Mouse (Mus musculus) embryonic facial prominence, embryonic 13.5 days (tissue): Measurements from ENCODE around the gene Qars. TPM values are rescaled to one million over a fixed set of nuclear protein-coding genes. Genes with fewer than 3 reads are reported as not detected.

Source experiments
- ATAC-seq: fragments of 200-750 bp; cut with Nextera tagmentation; 2 replicates; pipeline ENCODE4 v1.8.0; 2017; ENCODE audit warnings: low read depth; ENCODE audit not compliant: insufficient number of reproducible peaks, insufficient read depth, low FRiP score, low TSS enrichment
- H3K27ac ChIP-seq: fragments of 300-500 bp; sonication (generic); 2 replicates; pipeline ENCODE4 v1.5.1; 2015; ENCODE audit warnings: moderate library complexity, mild to moderate bottlenecking, inconsistent platforms
- H3K27me3 ChIP-seq: fragments of 300-500 bp; sonication (generic); 2 replicates; pipeline ENCODE4 v1.6.1; 2015; ENCODE audit warnings: mild to moderate bottlenecking, inconsistent platforms
- H3K36me3 ChIP-seq: fragments of 300-500 bp; sonication (generic); 2 replicates; pipeline ENCODE4 v1.6.1; 2015; ENCODE audit warnings: mild to moderate bottlenecking, inconsistent platforms
- H3K4me1 ChIP-seq: fragments of 300-500 bp; sonication (generic); 2 replicates; pipeline ENCODE4 v1.6.1; 2015; ENCODE audit warnings: inconsistent platforms
- H3K4me2 ChIP-seq: fragments of 300-500 bp; sonication (generic); 2 replicates; pipeline ENCODE4 v1.6.1; 2015; ENCODE audit warnings: moderate library complexity, mild to moderate bottlenecking, inconsistent platforms
- H3K4me3 ChIP-seq: fragments of 300-500 bp; sonication (generic); 2 replicates; pipeline ENCODE4 v1.5.1; 2015; ENCODE audit warnings: mild to moderate bottlenecking, inconsistent platforms
- H3K9ac ChIP-seq: fragments of 300-500 bp; sonication (generic); 2 replicates; pipeline ENCODE4 v1.6.1; 2015; ENCODE audit warnings: mild to moderate bottlenecking, inconsistent platforms
- H3K9me3 ChIP-seq: fragments of 300-500 bp; sonication (generic); 2 replicates; pipeline ENCODE4 v1.6.1; 2016; ENCODE audit warnings: inconsistent platforms
- WGBS: fragments of 180-500 bp; shearing (Covaris S2); methylation state at CpG from one replicate; pipeline ENCODE4 v1.1.7; 2015; ENCODE audit warnings: mixed read lengths; 5-methylcytosine and 5-hydroxymethylcytosine counted together
- polyA plus RNA-seq: library from polyadenylated mRNA; unstranded; fragments of >200 nt; fragmentation: Nextera tagmentation; extraction: Ambion mirVana; gene quantifications from 2 replicates; pipeline ENCODE4 v1.2.1, GENCODE M21; 2015

Qars gene
- polyA plus RNA-seq, 1 experiment from 2014 or later: 124 TPM

DNA sequence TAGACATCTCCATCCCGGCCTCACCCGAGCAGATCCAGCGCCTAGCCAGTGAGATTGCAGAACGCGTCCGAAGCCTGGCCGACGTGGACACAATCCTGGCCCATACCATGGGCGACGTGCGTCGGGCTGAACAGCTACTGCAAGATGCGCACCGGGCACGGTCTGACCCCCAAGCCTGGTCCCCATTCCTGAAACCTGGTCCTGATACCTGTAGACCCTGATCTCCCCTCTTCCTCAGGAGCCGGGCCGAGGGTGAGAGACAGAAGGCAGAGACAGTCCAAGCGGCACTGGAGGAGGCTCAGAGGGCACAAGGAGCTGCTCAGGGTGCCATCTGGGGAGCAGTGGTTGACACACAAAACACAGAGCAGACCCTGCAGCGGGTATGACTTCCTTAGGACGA is 18.3 kb upstream of the Qars start:
- 95% methylated on average over 20 of the region's 20 CpGs for WGBS
- Histone ChIP-seq H3K36me3 (peaks cover 83% of the 10 kb centered on the region), H3K4me1 (peaks cover 23% of the 10 kb centered on the region), H3K4me2 (no peak overlapping the region), H3K9ac (0 out of 2 replicates have a peak overlapping the region, but pooled peaks have one; percentile 99), H3K27me3 (no peaks in the 10 kb centered on the region), H3K9me3 (no peaks in the 10 kb centered on the region), H3K4me3 (no peak overlapping the region), H3K27ac (peak overlapping the region; percentile 11; the same call in 1 of the 2 replicates)
- ATAC-seq: no peak

DNA sequence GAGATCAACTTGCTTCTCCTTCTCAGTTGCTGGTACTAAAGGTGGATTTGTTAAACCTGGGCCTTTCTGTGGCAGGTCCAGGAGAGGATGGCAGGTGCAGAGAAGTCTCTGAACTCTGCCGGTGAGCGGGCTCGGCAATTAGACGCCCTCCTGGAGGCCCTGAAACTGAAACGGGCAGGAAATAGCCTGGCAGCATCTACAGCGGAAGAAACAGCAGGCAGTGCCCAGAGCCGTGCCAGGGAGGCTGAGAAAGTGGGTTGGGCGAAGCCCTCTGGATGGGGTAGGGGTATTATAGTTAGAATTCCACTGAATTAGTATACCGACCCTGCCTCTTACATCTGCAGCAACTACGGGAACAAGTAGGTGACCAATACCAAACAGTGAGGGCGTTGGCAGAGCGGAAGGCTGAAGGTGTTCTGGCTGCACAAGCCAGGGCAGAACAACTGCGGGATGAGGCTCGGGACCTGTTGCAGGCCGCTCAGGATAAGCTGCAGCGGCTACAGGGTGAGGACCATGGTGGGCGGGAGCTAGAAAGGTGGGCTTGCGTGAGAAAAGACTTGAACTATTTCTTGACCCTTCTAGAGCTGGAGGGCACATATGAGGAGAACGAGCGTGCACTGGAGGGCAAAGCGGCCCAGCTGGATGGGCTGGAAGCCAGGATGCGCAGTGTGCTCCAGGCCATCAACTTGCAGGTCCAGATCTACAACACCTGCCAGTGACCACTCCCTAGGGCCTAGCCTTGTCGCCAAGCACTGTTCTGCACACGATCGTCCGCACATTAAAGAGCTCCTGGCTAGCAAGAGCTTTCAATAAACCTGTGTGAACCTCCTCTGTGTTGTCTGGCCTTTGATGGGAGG is 17.6 kb upstream of the Qars start:
- H3K4me1 ChIP-seq: peaks cover 23% of the 10 kb centered on the region
- H3K9ac ChIP-seq: peak overlapping the region; percentile 99
- no peaks in the 10 kb centered on the region for H3K27me3 ChIP-seq
- peaks cover 85% of the 10 kb centered on the region for H3K36me3 ChIP-seq
- WGBS: 65% methylated on average over 26 of the region's 26 CpGs
- H3K4me3 ChIP-seq: peak overlapping the region; percentile 97
- H3K9me3 ChIP-seq: no peaks in the 10 kb centered on the region
- H3K27ac ChIP-seq: peak overlapping the region; percentile 97
- ATAC-seq: no peak
- peak overlapping the region; percentile 89 for H3K4me2 ChIP-seq

DNA sequence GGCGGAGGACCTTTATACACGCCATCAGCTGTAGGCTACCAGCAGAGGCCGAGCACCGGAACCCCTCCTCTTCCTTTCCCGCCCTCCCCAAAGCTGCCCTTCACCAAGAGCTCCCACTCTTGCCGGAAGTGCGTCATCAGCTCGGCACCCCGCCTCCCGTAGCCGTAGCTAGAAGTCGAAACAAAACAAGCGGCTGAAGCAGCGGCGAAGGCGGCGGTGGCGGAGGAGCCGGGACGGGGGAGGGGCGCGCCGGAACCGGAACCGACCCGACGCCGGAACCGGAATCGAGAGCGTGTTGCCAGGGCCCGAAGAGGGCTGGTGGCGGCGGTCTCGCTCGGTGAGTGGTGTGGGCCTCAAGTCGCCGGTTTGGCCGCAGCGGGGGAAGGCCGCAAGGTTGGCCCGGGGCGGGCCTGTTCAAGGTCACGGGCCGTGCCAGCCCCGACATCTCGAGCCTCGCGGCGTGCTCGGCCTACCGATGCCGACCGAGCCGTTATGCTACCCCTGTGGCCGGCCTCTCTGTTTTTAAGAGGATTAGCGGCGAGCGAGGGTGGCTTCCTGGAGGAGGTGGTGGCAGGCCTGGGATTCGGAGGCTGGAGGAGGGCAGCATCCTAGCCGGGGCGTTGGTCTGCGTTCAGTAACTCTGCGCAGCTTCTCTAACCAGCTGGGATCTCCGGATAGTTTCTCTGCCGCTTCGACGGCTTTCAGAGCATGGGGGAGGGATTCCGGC is 16.8 kb upstream of the Qars start, which contains the start of gene Usp19:
Gene Usp19 (plus strand): TSS at position 44 of the 727 bp plus-strand sequence.
- Histone ChIP-seq H3K27ac (peak within 1 kb of the TSS; percentile 97), H3K36me3 (peaks cover 85% of the 10 kb centered on the region), H3K4me3 (peak within 1 kb of the TSS; percentile 97), H3K9ac (peak within 1 kb of the TSS; percentile 99), H3K27me3 (no peaks in the 10 kb centered on the region), H3K4me1 (peaks cover 23% of the 10 kb centered on the region), H3K4me2 (peak within 1 kb of the TSS; percentile 89), H3K9me3 (no peaks in the 10 kb centered on the region)
- WGBS: under 1% methylated on average over 69 of the region's 69 CpGs
- peak; percentile 90 for ATAC-seq

DNA sequence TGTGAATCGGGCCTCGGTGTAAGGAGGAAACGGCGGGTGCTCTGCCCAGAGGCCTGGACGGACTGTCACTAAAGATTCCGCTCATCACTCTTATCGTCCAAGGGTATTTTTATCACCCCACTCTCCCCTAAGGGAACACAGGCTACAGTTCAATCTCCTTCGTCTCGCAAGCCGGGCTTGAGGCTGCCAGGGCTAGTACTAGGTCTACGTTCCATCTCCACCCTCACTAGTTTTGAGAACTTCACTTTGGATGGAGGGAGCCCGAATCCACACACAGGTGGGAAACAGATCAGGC is 16.3 kb upstream of the Qars start:
- H3K4me1 ChIP-seq: peaks cover 23% of the 10 kb centered on the region
- peaks cover 85% of the 10 kb centered on the region for H3K36me3 ChIP-seq
- H3K27ac ChIP-seq: peak overlapping the region; percentile 97
- H3K4me3 ChIP-seq: peak overlapping the region; percentile 97
- WGBS: 9% methylated on average over 12 of the region's 12 CpGs
- no peak for ATAC-seq
- peak overlapping the region; percentile 99 for H3K9ac ChIP-seq
- no peaks in the 10 kb centered on the region for H3K27me3 ChIP-seq
- H3K4me2 ChIP-seq: peak overlapping the region; percentile 89
- H3K9me3 ChIP-seq: no peaks in the 10 kb centered on the region

DNA sequence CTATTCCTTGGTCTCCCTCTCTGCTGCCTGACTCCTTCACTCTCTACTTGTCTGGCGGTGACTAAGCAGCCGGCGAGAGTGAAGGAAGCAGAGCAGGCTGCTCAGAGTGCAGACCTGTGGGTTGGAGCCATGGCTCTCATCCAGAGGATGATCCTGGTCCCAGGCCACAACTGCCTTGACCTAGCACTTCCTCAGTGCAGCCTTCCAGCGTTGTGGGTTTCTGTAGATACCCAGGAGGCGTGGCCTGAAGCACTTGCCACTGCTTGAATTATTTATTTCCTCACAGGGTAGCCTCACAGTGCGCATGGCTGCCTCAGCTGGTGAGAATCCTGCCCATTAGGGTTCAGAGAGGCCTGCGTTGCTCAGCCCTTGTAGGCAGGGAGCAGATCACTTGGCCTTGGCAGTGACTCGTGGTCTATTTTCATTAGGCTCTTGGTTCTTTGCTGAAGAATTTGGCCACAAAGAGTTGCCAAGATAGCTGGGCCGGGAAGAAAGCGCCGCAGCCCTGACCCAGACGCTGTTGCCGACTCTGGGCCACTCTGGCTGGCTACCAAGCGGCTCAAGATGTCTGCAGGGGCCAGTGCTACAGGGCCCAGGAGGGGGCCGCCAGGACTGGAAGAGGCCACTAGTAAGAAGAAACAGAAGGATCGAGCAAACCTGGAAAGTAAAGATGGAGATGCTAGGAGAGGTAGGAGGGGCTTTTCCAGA is 15.3 kb upstream of the Qars start:
- no peak overlapping the region for H3K27ac ChIP-seq
- 84% methylated on average over 16 of the region's 16 CpGs for WGBS
- H3K9me3 ChIP-seq: no peaks in the 10 kb centered on the region
- peaks cover 23% of the 10 kb centered on the region for H3K4me1 ChIP-seq
- peaks cover 85% of the 10 kb centered on the region for H3K36me3 ChIP-seq
- no peaks in the 10 kb centered on the region for H3K27me3 ChIP-seq
- H3K4me2 ChIP-seq: peak overlapping the region; percentile 89
- no peak for ATAC-seq
- peak overlapping the region; percentile 99 for H3K9ac ChIP-seq
- H3K4me3 ChIP-seq: peak overlapping the region; percentile 97

DNA sequence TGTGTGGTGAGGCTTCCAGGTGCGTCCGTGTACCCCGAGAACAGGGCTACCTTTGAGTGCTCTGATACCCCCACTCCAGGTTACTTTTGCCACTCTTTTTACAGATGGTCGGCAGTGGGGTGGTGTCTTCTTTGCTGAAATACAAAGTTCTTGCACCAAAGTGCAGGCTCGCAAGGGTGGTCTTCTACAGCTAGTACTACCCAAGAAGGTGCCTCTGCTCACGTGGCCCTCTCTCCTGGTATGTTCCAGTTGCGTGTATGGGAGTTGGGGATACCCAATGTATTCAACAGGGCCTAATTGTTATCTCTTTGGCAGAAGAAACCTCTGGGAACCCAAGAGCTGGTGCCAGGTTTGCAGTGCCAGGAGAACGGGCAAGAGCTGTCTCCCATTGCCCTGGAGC is 14.3 kb upstream of the Qars start:
- no peak overlapping the region for H3K4me3 ChIP-seq
- 95% methylated on average over 8 of the region's 8 CpGs for WGBS
- no peaks in the 10 kb centered on the region for H3K27me3 ChIP-seq
- peaks cover 23% of the 10 kb centered on the region for H3K4me1 ChIP-seq
- H3K36me3 ChIP-seq: peaks cover 85% of the 10 kb centered on the region
- no peak for ATAC-seq
- H3K9me3 ChIP-seq: no peaks in the 10 kb centered on the region
- H3K9ac ChIP-seq: no peak overlapping the region
- H3K27ac ChIP-seq: no peak overlapping the region
- H3K4me2 ChIP-seq: no peak overlapping the region

DNA sequence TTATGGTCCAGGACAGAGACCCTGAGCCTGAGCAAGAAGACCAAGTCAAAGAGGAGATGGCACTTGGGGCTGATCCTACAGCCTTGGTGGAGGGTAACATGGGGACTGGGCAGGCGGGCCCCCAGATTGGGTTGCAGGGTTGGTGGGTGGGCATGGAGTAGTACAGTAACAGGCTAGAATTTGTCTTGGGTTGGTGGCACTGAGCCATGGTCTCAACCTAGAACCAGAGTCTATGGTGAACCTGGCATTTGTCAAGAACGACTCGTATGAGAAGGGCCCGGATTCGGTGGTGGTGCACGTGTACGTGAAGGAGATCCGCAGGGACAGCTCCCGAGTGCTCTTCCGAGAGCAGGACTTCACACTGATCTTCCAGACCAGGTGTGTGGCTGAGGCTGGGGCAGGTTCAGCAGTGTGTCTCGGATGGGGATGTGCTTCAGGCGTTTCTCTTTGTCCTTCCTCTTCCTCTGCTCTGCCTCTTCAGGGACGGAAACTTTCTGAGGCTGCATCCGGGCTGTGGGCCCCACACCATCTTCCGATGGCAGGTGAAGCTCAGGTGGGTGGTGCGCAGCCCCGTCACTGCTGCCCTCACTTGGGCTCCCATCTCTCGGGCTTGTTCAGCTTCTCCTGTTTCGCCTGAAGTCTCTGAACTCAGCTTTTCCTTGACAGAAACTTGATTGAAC is 13.2 kb upstream of the Qars start:
- Histone ChIP-seq H3K9me3 (no peaks in the 10 kb centered on the region), H3K9ac (no peak overlapping the region), H3K27ac (no peak overlapping the region), H3K4me2 (no peak overlapping the region), H3K36me3 (peaks cover 85% of the 10 kb centered on the region), H3K4me1 (peaks cover 23% of the 10 kb centered on the region), H3K4me3 (no peak overlapping the region), H3K27me3 (no peaks in the 10 kb centered on the region)
- WGBS: 95% methylated on average over 19 of the region's 19 CpGs
- ATAC-seq: no peak

DNA sequence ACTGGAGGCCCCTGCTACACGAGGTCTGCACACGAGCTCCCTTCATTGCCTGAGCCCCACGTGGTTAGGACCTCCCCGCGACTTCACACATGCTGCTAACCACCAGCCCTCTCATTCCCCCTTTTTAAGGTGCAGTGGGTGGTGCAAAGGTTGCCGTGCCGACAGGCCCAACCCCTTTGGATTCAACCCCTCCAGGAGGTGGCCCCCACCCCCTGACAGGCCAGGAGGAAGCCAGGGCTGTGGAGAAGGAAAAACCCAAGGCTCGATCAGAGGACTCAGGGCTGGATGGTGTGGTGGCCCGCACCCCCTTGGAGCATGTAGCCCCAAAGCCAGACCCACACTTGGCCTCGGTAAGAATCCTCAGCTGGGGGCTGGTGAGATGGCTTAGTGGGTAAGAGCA is 12.6 kb upstream of the Qars start:
- Histone ChIP-seq H3K4me1 (peaks cover 20% of the 10 kb centered on the region), H3K27me3 (no peaks in the 10 kb centered on the region), H3K4me3 (no peak overlapping the region), H3K9me3 (no peaks in the 10 kb centered on the region), H3K9ac (no peak overlapping the region), H3K36me3 (peaks cover 85% of the 10 kb centered on the region), H3K4me2 (no peak overlapping the region), H3K27ac (no peak overlapping the region)
- WGBS: 83% methylated on average over 10 of the region's 10 CpGs
- ATAC-seq: no peak

DNA sequence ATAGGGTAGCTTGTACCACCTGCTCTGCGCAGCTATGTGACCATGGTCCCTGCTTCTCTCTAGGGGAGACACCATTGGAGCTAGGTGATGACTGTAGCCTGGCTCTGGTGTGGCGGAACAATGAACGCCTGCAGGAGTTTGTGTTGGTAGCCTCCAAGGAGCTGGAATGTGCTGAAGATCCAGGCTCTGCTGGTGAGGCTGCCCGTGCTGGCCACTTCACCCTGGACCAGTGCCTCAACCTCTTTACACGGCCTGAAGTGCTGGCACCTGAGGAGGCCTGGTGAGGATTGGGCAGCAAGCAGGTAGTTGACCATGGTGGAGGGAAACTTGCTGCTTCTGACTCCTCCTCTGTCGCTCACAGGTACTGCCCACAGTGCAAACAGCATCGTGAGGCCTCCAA is 8.3 kb upstream of the Qars start:
- Histone ChIP-seq H3K9me3 (no peaks in the 10 kb centered on the region), H3K4me2 (no peak overlapping the region)
- 94% methylated on average over 7 of the region's 7 CpGs for WGBS

DNA sequence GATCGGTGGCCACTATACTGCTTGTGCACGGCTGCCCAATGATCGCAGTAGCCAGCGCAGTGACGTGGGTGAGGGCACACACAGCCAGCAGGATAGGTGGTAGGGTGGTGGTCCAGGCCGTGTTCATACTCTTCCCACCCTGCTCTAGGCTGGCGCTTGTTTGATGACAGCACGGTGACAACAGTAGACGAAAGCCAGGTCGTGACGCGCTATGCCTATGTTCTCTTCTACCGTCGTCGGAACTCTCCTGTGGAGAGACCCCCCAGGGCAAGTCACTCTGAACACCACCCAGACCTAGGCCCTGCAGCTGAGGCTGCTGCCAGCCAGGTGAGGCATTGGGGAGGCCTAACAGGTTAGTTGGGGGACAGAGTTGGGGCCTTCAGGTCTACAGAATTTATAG is 7.6 kb upstream of the Qars start:
- no peaks in the 10 kb centered on the region for H3K4me1 ChIP-seq
- no peaks in the 10 kb centered on the region for H3K9me3 ChIP-seq
- no peak overlapping the region for H3K27ac ChIP-seq
- WGBS: 95% methylated on average over 15 of the region's 15 CpGs
- H3K27me3 ChIP-seq: no peaks in the 10 kb centered on the region
- ATAC-seq: no peak
- no peak overlapping the region for H3K4me3 ChIP-seq
- H3K9ac ChIP-seq: no peak overlapping the region
- no peak overlapping the region for H3K4me2 ChIP-seq
- peaks cover 88% of the 10 kb centered on the region for H3K36me3 ChIP-seq

More for the DNA sequence above, 8.3 kb upstream of the Qars start:
- peaks cover 96% of the 10 kb centered on the region for H3K36me3 ChIP-seq
- no peaks in the 10 kb centered on the region for H3K27me3 ChIP-seq
- H3K4me3 ChIP-seq: no peak overlapping the region
- no peak overlapping the region for H3K27ac ChIP-seq
- no peaks in the 10 kb centered on the region for H3K4me1 ChIP-seq
- no peak for ATAC-seq
- H3K9ac ChIP-seq: no peak overlapping the region

DNA sequence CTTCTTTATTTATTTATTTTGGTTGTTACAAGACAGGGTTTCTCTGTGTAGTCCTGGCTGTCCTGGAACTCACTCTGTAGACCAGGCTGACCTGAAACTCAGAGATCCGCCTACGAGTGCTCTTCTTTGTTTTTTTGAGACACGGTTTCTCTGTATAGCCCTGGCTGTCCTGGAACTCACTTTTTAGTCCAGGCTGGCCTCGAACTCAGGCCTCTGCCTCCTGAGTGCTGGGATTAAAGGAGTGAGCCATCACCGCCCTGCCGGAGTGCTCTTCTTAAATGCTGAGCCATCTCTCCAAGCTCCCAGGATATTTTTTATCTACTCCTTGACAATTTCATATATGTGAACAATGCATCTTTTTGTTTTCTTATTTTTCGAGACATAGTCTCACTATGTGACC is 605 bp upstream of the Qars start:
- Histone ChIP-seq H3K9me3 (no peaks in the 10 kb centered on the region), H3K4me1 (peaks cover 15% of the 10 kb centered on the region), H3K4me2 (peak overlapping the region; percentile 89), H3K36me3 (peaks cover 44% of the 10 kb centered on the region), H3K27ac (peak overlapping the region; percentile 60; the same call in 1 of the 2 replicates), H3K27me3 (no peaks in the 10 kb centered on the region), H3K9ac (peak overlapping the region; percentile 85; the same call in 1 of the 2 replicates), H3K4me3 (peak overlapping the region; percentile 84; the same call in 1 of the 2 replicates)
- WGBS: 86% methylated on average over 7 of the region's 7 CpGs
- no peak for ATAC-seq
